Mouse (Mus musculus) cortical plate, adult 2 months (tissue): ENCODE measurements around the gene Zfp652. TPM values are rescaled to one million over a fixed set of nuclear protein-coding genes. Genes with fewer than 3 reads are reported as not detected.

ENCODE experiments used
- H3K27ac ChIP-seq: fragments of 200-500 bp; 2 replicates; pipeline ENCODE4 v1.5.1; 2012; ENCODE audit warnings: low read length, control low read depth, inconsistent platforms; ENCODE audit not compliant: insufficient read depth
- H3K4me1 ChIP-seq: fragments of 200-500 bp; 2 replicates; pipeline ENCODE4 v1.6.1; 2011; ENCODE audit warnings: low read length; ENCODE audit not compliant: control insufficient read depth, insufficient read depth
- H3K4me3 ChIP-seq: fragments of 200-500 bp; 2 replicates; pipeline ENCODE4 v1.5.1; 2011; ENCODE audit warnings: mild to moderate bottlenecking, low read length, control low read depth; ENCODE audit not compliant: insufficient read depth
- CTCF ChIP-seq: fragments of 200-500 bp; IDR thresholded peaks from 2 replicates; pipeline ENCODE4 v1.5.1; 2011; ENCODE audit warnings: mild to moderate bottlenecking, control low read depth, low read length; ENCODE audit not compliant: insufficient read depth; ENCODE audit errors: extremely low read depth
- POLR2A ChIP-seq: fragments of 200-500 bp; IDR thresholded peaks from 2 replicates; pipeline ENCODE4 v1.6.1; 2011; ENCODE audit warnings: mild to moderate bottlenecking, low read length, control low read depth; ENCODE audit not compliant: insufficient read depth; ENCODE audit errors: extremely low read depth
- polyA plus RNA-seq: library from polyadenylated mRNA; depleted of rRNA; stranded (reverse); fragments of >200 nt; gene quantifications from 2 replicates; pipeline ENCODE4 v1.2.3, GENCODE M21; 2012

Zfp652 gene
- polyA plus RNA-seq, 1 experiment: 21.2 TPM

DNA sequence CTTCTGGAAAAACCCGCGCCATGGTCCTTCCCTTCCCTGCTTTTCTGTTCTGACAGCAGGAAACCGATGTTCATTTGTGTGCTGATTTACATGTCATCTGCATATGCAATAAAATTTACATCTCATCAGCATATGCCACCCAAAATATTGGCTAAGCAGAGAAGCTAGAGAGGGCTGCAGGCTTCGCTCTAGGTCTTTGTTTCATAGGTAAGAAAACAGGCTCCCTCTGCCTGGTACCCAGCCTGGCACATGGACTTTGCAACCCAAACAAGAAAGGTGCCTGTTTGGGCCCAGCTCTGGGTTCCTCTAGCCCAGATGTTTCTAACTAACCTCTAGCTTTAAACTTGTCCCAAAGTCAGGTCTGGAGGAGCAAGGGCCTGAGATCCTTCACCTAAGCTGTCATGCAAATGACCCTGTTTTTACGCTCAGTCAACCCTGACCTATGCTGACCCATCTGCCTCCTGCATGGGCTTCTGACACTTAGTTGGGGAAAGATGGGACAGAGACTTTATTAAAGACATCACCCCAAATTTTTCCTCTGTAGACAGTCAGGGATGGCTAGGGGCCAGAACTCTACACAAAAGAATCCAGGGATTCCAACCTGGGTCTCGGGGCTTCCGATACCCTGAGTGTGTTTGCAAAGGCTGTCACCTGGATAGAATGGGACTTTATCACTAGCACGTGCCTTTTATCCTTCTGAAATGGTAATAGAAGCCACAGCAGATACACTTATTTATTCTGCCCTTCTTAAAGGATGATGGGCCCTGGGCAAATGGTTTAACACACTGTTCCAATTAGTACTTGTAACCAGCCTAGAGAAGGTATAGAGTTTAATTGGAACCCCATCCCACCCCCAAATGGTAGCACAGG, 126.8 kb downstream of the Zfp652 start:
- TF ChIP-seq CTCF (no peak), POLR2A (no peak)
- H3K4me1 ChIP-seq: no peaks in the 10 kb centered on the region
- no peak overlapping the region for H3K4me3 ChIP-seq
- no peak overlapping the region for H3K27ac ChIP-seq

DNA sequence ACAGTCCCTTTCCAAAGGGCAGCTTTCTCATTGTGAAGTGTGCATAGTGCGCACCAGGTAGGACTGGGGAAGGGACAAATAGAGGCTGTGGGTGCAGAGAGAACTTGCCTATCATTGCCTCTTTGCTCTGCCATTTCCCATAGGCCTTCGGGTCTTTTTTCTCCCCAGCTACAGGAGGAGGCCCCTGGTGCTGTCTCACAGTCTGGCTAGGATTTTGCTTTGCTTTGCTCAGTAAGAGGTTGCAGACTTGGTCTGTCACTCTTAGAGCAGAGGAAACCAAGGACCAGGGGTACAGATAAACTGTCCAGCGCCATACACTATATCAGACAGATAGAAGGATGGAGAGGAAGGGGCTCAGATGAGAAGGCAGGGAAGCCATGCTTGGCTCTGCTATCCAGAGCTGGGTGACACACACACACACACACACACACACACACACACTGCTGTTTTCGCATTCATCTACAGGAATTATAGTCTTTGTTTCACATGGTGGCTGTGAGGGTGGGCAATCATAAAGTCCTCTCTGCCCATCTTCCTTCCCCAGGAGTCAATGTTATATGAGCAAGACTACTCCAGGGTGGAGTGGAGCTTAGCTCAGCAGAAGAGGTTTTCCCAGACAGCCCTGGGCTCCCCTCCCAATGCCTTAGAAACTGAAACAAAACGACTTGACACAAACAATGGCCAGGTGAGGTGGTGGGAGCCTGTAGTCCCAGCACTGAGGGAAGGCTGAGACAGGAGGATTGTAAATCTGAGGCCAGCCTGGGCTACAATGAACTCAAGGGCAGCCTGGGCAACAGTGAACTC, 128.4 kb downstream of the Zfp652 start:
- Histone ChIP-seq H3K4me3 (peak overlapping the region; percentile 18; the same call in 1 of the 2 replicates), H3K27ac (no peak overlapping the region), H3K4me1 (no peaks in the 10 kb centered on the region)
- TF ChIP-seq CTCF: no peak
- TF ChIP-seq POLR2A: no peak

DNA sequence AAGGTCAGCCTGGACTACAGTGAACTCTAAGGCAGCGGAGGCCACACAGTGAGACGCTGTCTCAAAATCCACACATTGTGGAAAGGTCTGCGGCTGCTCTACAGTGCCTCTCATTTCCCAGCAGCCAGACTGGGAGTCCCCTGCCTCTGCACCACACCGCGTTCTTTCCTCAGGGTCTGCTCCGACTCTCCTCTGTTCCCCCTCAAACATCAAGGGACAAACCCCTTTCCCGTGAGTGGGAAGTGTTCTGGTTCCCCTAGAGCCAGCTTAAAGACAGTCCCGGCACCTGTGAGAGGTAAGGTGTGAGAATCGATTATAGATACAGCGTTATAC, 129.0 kb downstream of the Zfp652 start:
- Histone ChIP-seq H3K4me1 (no peaks in the 10 kb centered on the region), H3K27ac (no peak overlapping the region), H3K4me3 (peak overlapping the region; percentile 18)
- TF ChIP-seq CTCF: no peak
- TF ChIP-seq POLR2A: no peak

DNA sequence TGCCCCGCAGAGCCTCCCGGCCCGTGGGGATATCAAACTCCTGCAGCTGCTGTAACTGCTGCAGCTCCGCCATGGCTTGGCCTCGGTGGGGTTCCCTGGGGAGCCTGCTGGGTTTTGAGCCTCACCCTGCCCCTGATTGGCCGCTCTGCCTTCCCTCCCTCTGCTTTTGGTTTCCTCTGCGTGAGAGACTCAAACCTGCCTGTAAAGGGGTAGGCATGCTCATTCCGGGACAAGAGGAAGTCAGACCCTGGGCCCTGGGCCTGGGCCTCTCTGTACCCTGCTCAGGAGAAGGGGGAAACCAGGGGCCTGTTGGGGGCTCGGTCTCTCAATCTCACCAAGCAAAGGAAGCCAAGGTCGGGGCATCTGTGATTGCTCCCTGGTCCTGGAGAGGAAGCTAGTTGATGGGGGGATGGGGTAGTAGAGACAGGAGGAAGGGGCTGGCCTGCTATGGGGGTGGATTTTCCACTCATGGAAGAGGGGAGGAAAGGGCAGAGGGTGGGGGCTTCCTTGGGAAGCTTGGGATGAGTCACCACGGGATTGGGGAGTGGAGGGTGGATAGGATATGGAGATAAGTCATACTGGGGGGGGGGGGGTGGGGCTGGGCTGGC, 129.7 kb downstream of the Zfp652 start, which contains the start of gene Abi3:
Gene Abi3 (minus strand): TSS at position 403 of the 608 bp plus-strand sequence.
- TF ChIP-seq POLR2A: 0 out of 2 replicates have a peak, but pooled peaks have one; percentile 15
- TF ChIP-seq CTCF: no peak
- H3K4me3 ChIP-seq: peak within 1 kb of the TSS; percentile 18
- H3K4me1 ChIP-seq: no peaks in the 10 kb centered on the region
- no peak within 1 kb of the TSS for H3K27ac ChIP-seq

DNA sequence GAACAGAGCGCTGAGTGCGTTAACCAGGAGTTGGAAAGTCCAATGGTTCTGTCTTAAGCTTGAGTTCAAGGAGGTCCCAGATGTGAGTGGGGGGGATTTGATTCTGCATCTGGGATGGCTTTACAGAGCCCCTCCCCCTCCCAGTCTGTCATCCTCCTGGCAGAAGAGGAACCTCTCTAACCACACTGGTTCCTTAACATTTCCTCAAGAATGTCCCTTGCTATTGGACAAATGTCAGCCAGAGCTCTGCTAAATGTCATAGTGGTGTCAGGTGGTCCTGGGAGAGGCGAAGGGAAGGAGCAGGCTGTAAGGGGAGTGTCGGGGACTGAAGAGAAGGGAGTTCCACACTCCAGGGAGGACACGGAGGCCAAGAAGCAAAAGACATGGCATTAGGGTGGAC, 130.5 kb downstream of the Zfp652 start:
- Histone ChIP-seq H3K4me1 (no peaks in the 10 kb centered on the region), H3K27ac (no peak overlapping the region), H3K4me3 (no peak overlapping the region)
- no peak for TF ChIP-seq POLR2A
- TF ChIP-seq CTCF: no peak

DNA sequence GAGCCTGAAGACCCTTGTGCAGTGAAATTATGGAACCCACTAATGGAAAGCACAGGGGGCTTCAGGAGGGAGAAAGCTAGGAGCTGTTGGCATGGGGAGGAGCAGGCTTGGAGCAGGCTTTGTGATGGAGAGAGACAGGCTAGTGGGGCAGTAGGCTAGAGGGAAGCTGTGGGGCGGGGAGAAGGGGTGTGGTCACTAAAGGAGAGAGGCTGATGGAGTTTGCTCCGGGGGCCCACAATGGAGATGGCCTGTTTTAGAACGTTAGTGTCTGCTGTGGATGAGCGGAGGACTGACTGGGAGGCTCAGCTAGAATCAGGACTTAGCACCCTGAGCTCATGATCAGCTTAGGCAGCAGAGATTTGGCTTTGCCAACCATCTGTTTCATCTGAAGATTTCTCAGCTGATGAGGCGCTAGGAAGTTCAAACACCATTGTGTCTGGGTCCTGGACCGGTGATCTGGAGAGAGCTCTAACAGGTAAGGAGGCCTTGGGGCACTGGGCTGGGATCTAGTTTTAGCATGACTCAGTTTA, 131.0 kb downstream of the Zfp652 start:
- Histone ChIP-seq H3K27ac (no peak overlapping the region), H3K4me1 (no peaks in the 10 kb centered on the region), H3K4me3 (no peak overlapping the region)
- no peak for TF ChIP-seq POLR2A
- TF ChIP-seq CTCF: no peak

DNA sequence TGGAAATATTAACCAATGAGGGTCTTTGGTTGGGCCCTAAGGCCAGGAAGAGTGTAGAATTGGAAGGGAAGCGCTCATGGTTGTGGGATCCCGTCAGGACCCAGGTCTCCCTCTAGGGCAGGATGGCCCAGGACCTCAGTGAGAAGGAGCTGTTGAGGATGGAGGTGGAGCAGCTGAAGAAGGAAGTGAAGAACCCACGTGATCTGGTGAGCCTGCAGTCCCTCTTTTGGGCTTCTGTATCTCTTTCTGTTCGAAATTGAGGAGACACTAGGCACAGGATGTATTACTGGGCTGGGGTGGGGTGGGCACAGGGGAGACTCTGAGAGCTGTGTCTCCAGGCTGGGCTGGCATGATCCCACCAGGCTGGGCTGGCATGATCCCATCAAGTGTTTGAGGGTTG, 132.5 kb downstream of the Zfp652 start:
- Histone ChIP-seq H3K4me1 (no peaks in the 10 kb centered on the region), H3K4me3 (no peak overlapping the region), H3K27ac (no peak overlapping the region)
- TF ChIP-seq POLR2A: no peak

DNA sequence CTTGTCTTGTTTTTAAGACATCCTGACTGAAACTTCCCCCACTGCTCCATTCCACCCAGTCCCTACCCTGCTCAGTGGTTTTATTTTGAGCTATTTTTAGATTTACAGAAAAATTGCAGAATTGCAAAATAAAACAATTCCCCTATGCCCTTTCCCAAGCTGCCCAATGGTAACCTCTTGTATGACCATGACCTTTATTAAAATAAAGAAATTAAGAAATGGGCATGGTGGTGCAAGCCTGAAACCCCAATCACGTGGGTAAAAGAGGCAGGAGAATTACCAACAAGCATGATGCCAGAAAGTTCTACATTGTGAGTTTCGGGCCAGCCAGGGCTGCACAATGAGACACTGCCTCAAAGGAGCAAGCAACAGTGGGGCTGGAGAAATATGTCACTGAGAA, 138.4 kb downstream of the Zfp652 start:
- no peaks in the 10 kb centered on the region for H3K4me1 ChIP-seq
- H3K4me3 ChIP-seq: no peak overlapping the region
- H3K27ac ChIP-seq: no peak overlapping the region
- no peak for TF ChIP-seq CTCF
- TF ChIP-seq POLR2A: no peak

DNA sequence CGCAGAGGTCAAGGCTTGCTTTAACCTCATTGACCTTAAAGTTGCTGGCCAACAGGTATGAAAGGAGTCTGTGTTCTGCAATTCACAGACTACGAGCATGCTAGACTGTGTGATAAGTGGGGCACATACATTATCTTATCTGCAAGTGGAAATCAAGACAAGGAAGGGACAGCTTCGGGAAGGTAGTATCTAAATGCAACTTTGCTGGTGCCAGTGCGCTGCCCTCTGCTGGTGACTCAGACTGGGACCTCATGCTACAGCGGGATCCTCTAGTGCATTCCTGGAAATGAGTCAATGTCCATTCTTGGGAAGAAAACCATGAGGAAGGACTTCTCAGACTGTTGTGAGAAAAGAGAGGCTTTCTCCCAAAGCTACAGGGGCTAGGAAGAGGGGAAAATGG, 141.2 kb downstream of the Zfp652 start:
- no peaks in the 10 kb centered on the region for H3K4me1 ChIP-seq
- H3K4me3 ChIP-seq: no peak overlapping the region
- H3K27ac ChIP-seq: no peak overlapping the region
- TF ChIP-seq CTCF (peak; percentile 63), POLR2A (no peak)

DNA sequence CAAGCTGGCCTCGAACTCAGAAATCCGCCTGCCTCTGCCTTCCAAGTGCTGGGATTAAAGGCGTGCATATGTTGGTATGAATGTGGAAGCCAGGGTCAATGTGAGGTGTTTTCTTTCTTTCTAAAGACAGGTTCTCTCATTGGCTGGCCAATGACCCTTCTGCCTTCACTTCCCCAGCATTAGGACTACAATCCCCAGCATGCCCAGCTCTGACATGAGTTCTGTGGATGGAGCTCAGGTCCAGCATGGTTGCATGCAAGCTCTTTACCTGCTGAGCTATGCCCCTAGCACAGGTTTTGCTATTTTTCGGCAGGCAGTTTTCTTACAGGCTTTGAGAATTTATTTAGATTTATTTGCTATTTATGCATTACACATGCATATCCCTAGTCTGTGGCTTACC, 144.8 kb downstream of the Zfp652 start:
- H3K4me3 ChIP-seq: no peak overlapping the region
- TF ChIP-seq POLR2A (no peak), CTCF (no peak)
- H3K4me1 ChIP-seq: peaks cover 2% of the 10 kb centered on the region; the same call in 1 of the 2 replicates
- no peak overlapping the region for H3K27ac ChIP-seq
